8 mouse cellular contexts compared by ENCODE assay signal in genomic region chr11:77467784-77468183, GRCm38 (mm10). TPM values are rescaled to one million over a fixed set of nuclear protein-coding genes. Genes with fewer than 3 reads are reported as not detected.
DNase-seq lines count a peak whose midpoint lies in the region; ATAC-seq and TF ChIP-seq lines count a peak whose summit lies in the region.

No protein-coding gene starts in this region.

- TF ChIP-seq CTCF in cortical plate, adult 2 months (IDR thresholded peaks at IDR 0.05; ENCODE audit: extremely low read depth, insufficient read depth, low read length) = peak; percentile 72
- peak; percentile 91 for TF ChIP-seq CTCF in liver, adult 2 months (IDR thresholded peaks at IDR 0.05; ENCODE audit: low read depth, low read length)

- no peak overlapping the region for H3K27ac ChIP-seq in cortical plate, adult 2 months (ENCODE audit: insufficient read depth, low read length)
- H3K27ac ChIP-seq in liver, adult 2 months (replicated peaks; ENCODE audit: insufficient read depth, low read depth, low read length) = no peak overlapping the region

- H3K36me3 ChIP-seq in liver, adult 2 months (ENCODE audit: control insufficient read depth, insufficient read depth, low read length) = no peaks in the 10 kb centered on the region

- no peaks in the 10 kb centered on the region for H3K4me1 ChIP-seq in cortical plate, adult 2 months (ENCODE audit: control insufficient read depth, insufficient read depth, low read length)
- H3K4me1 ChIP-seq in liver, adult 2 months (ENCODE audit: control insufficient read depth, insufficient read depth, low read length) = peaks cover 3% of the 10 kb centered on the region; the same call in 1 of the 2 replicates

- WGBS in liver, adult 2 months = 11% methylated on average over 20 of the region's 20 CpGs

- no peaks in the 10 kb centered on the region for H3K79me2 ChIP-seq in liver, adult 2 months (ENCODE audit: control insufficient read depth, insufficient read depth, low read length)

- intact Hi-C loops in gastrocnemius, postnatal 36 days (cut with DNase I) = loop anchor here (5.0 kb wide), 1 partner anchor 370 kb away; no protein-coding TSS in a partner anchor

- TF ChIP-seq POLR2A in cortical plate, adult 2 months (IDR thresholded peaks at IDR 0.05; ENCODE audit: extremely low read depth, insufficient read depth, low read length) = no peak
- TF ChIP-seq POLR2A in liver, adult 2 months (IDR thresholded peaks at IDR 0.05; ENCODE audit: extremely low read depth, insufficient read depth, low read length) = no peak

- H3K4me3 ChIP-seq in cortical plate, adult 2 months (ENCODE audit: insufficient read depth, low read length) = no peak overlapping the region
- peak overlapping the region; percentile 32; the same call in 1 of the 2 replicates for H3K4me3 ChIP-seq in liver, adult 2 months (ENCODE audit: insufficient read depth, low read depth, low read length)

- DNase-seq in 3134 (ENCODE audit: extremely low read depth, insufficient read length, low spot score) (peak; percentile 61), WW6 (ENCODE audit: low read depth, low spot score) (peak; percentile 80)
- DNase-seq in gastrocnemius, postnatal 36 days = peak; percentile 73 to 75
- DNase-seq in kidney, adult 18-20 months = peak; percentile 85
- DNase-seq in liver, adult 2 months (ENCODE audit: extremely low read depth, low read depth, low spot score) = peak; percentile 48
- peak; percentile 70 to 73 for DNase-seq in spleen, postnatal 36 days (ENCODE audit: low spot score in 2 of 2)

- H3K27me3 ChIP-seq in liver, adult 2 months (ENCODE audit: control insufficient read depth, insufficient read depth, low read length) = peaks cover 2% of the 10 kb centered on the region; the same call in 1 of the 2 replicates

- no peak overlapping the region for H3K9ac ChIP-seq in liver, adult 2 months (ENCODE audit: low read depth, low read length)

- peak; percentile 64 for ATAC-seq in monocyte, adult 5-6 weeks (replicated peaks; ENCODE audit: insufficient number of reproducible peaks, low FRiP score, low TSS enrichment, poor library complexity, severe bottlenecking)

RNA-seq across cellular contexts. Expression of gene Coro6, which starts 5.6 kb away (rescaled TPM):
- 154 and 169 TPM in 2 replicates for polyA plus RNA-seq in cortical plate, adult 2 months (2012; rRNA removed)
- total RNA-seq in gastrocnemius, postnatal 36 days (2021) = 100 to 1,000 TPM; 140 to 181 TPM
- 0.07 and 0.09 TPM in 2 replicates for total RNA-seq in liver, adult 2 months (2014; rRNA removed)
- polyA plus RNA-seq in liver, adult 2 months (2012; rRNA removed) = 0.16 and 0.19 TPM in 2 replicates
- 0.19 to 1.1 TPM in 2 of 3 replicates, not detected in the other for total RNA-seq in monocyte, adult 5-6 weeks (2017)

RNA-seq across cellular contexts. Expression of gene Ankrd13b, which starts 21.7 kb away (rescaled TPM):
- polyA plus RNA-seq in cortical plate, adult 2 months (2012; rRNA removed) = 150 and 151 TPM in 2 replicates
- total RNA-seq in gastrocnemius, postnatal 36 days (2021) = 1 to 10 TPM; 7.3 to 8.3 TPM
- 0.37 and 0.67 TPM in 2 replicates for total RNA-seq in liver, adult 2 months (2014; rRNA removed)
- 4.8 and 8.0 TPM in 2 replicates for polyA plus RNA-seq in liver, adult 2 months (2012; rRNA removed)
- 0.58 TPM in 1 of 3 replicates, not detected in the others for total RNA-seq in monocyte, adult 5-6 weeks (2017)

RNA-seq across cellular contexts. Expression of gene Git1, which starts 25.6 kb away (rescaled TPM):
- 204 and 230 TPM in 2 replicates for polyA plus RNA-seq in cortical plate, adult 2 months (2012; rRNA removed)
- total RNA-seq in gastrocnemius, postnatal 36 days (2021) = 10 to 100 TPM; 23.9 to 25.5 TPM
- 2.8 and 4.4 TPM in 2 replicates for total RNA-seq in liver, adult 2 months (2014; rRNA removed)
- polyA plus RNA-seq in liver, adult 2 months (2012; rRNA removed) = 8.9 and 11.2 TPM in 2 replicates
- 10.6 to 14.7 TPM (median 13.6 TPM) in 3 replicates for total RNA-seq in monocyte, adult 5-6 weeks (2017)

RNA-seq across cellular contexts. Expression of gene Abhd15, which starts 47.1 kb away (rescaled TPM):
- 0.64 and 0.77 TPM in 2 replicates for polyA plus RNA-seq in cortical plate, adult 2 months (2012; rRNA removed)
- total RNA-seq in gastrocnemius, postnatal 36 days (2021) = under 1 TPM; 0.28 to 0.52 TPM
- 43.0 and 44.8 TPM in 2 replicates for total RNA-seq in liver, adult 2 months (2014; rRNA removed)
- polyA plus RNA-seq in liver, adult 2 months (2012; rRNA removed) = 32.7 and 55.6 TPM in 2 replicates
- total RNA-seq in monocyte, adult 5-6 weeks (2017) = 3.7 to 13.8 TPM (median 7.7 TPM) in 3 replicates

RNA-seq across cellular contexts. Expression of gene Trp53i13, which starts 48.0 kb away (rescaled TPM):
- 6.8 and 7.2 TPM in 2 replicates for polyA plus RNA-seq in cortical plate, adult 2 months (2012; rRNA removed)
- 1 to 10 TPM; 2.9 to 3.6 TPM for total RNA-seq in gastrocnemius, postnatal 36 days (2021)
- 1.5 and 1.6 TPM in 2 replicates for total RNA-seq in liver, adult 2 months (2014; rRNA removed)
- polyA plus RNA-seq in liver, adult 2 months (2012; rRNA removed) = 5.8 and 6.2 TPM in 2 replicates
- total RNA-seq in monocyte, adult 5-6 weeks (2017) = 0.68 TPM in 1 of 3 replicates, not detected in the others

Comparison
In these comparisons a context has a peak if more than half of its experiments do, and no peak if none do; other contexts are left out.
1. RNA of gene Coro6, which starts 5.6 kb away (total RNA-seq): 140 to 181 TPM in gastrocnemius, postnatal 36 days; 0.19 to 1.1 TPM in monocyte, adult 5-6 weeks and 0.07 to 0.09 TPM in liver, adult 2 months; every median in the first group is over 10 times any median in the second.
2. Peak in every context shown above with its lines, with median percentiles within 50 percentile points of each other: DNase-seq.